Mouse (Mus musculus): ENCODE results near the gene Hepacam.

DNA sequence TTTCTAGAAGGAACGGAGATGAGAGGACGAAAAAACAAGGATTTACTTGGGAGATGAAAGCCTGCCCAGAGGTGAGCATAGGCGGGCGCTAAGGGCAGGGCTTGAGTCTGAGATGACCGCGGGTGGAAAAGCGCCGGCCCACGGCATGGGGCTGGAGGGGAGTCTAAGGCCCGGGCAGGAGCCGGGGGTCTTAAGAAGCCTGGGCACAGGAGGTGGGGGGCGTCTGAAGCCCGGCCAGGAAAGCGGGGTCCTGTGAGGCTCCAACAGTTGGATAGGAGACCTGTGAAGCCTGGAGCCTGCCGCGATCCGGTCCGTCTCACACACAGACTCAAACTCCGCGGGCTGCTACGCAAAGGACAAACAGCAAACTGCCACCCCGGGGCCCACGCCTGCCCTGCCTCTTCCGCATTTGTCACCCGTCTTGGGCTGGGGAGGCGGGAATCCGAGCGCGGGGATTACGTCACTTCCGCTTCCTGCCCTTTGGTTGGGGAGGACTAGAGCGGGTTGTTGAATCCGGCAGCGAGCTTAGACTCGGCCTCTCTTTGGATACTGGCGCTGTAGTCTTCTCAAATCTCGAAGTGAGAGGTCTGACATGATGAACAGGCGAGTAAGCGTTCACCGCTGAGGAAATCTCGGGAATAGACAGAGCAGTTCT lies 19.0 kb upstream of the Hepacam start, which contains the start of gene Ccdc15:
- TF ChIP-seq POLR2A (IDR thresholded peaks at IDR 0.05; ENCODE audit: control insufficient read depth in 1 of 2, insufficient read depth in 1 of 2, low read depth in 1 of 2, low read length in 2 of 2, poor library complexity in 1 of 2) (peak; percentile 93 to 98), MAX (IDR thresholded peaks at IDR 0.05; ENCODE audit: low read length) (peak; percentile 60), MYC (IDR thresholded peaks at IDR 0.05; ENCODE audit: low read depth, low read length) (peak; percentile 46; the same call in 1 of the 2 replicates), TBP (IDR thresholded peaks at IDR 0.05; ENCODE audit: low read depth, low read length) (peak; percentile 94)
